Mouse (Mus musculus) heart, adult 2 months (tissue): ENCODE measurements at regions not wholly inside any gene's neighbourhood (a gene's known extent, or its start where the extent isn't known, plus 50 kb on each side); places are given as distances from the start of the nearest gene placed in this dataset.

Experiments
- CTCF ChIP-seq: fragments of 200-600 bp; IDR thresholded peaks from 2 replicates; pipeline ENCODE4 v1.8.1; 2022; ENCODE audit warnings: antibody characterized with exemption, mild to moderate bottlenecking, moderate library complexity
- POLR2A ChIP-seq: fragments of 200-500 bp; IDR thresholded peaks from 2 replicates; pipeline ENCODE4 v1.6.1; 2011; ENCODE audit warnings: mild to moderate bottlenecking, low read depth, low read length, control low read depth; ENCODE audit not compliant: insufficient read depth

DNA sequence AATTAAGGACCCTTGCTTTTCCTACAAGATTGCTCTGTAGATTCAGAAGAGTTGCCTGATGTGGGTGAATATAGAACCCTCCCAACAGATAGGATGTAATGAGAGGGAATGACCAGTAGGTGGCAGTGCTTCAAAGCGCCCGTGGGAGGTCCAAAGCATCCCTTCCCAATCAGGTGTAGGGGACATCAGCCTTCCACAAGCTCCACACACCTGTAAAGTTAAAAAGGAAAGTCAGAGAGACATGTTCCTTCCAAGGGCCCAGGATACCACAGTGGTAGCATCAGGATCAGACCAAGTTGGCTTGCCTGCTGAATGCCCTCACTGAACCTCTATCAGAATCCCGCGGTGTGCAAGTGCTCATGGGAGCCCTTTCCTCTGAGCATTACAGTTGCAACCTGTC lies 75.7 kb upstream of the Zfp618 start:
- peak; percentile 92 for TF ChIP-seq CTCF
- TF ChIP-seq POLR2A, result no peak
